Mouse (Mus musculus): ENCODE measurements around the gene Atp6v0a1. TPM values are rescaled to one million over a fixed set of nuclear protein-coding genes. Genes with fewer than 3 reads are reported as not detected.
A peak's percentile ranks its signal among the peaks of the same experiment; 100 is the strongest.

Atp6v0a1 gene
- polyA plus RNA-seq, 1 experiment from 2014 or later: 28.0 TPM

GRCm38 (mm10) chr11:101071810-101072428 is 62.7 kb downstream of the Atp6v0a1 start:
- Histone ChIP-seq H3K27ac (replicated peaks; ENCODE audit: low read depth, low read length) (no peak overlapping the region), H3K4me2 (ENCODE audit: low read depth, low read length) (no peak overlapping the region), H3K9me3 (replicated peaks; ENCODE audit: control insufficient read depth, low read length) (no peaks in the 10 kb centered on the region), H3K4me3 (ENCODE audit: low read depth, low read length) (no peak overlapping the region), H3K36me3 (replicated peaks; ENCODE audit: control insufficient read depth, insufficient read depth, low read depth, low read length) (no peaks in the 10 kb centered on the region), H3K9ac (replicated peaks; ENCODE audit: low read length) (no peak overlapping the region), H3K4me1 (ENCODE audit: control insufficient read depth, insufficient read depth, low read length) (no peaks in the 10 kb centered on the region), H3K27me3 (ENCODE audit: control insufficient read depth, insufficient read depth, low read length) (0 out of 2 replicates have a peak, but pooled peaks cover 4% of the 10 kb centered on the region)
- ATAC-seq (replicated peaks; ENCODE audit: insufficient number of reproducible peaks, low FRiP score, low TSS enrichment, low read depth) (no peak), DNase-seq (ENCODE audit: low spot score) (no peak)
- 67% methylated on average over 14 of the region's 14 CpGs for WGBS

GRCm38 (mm10) chr11:101078121-101078520 is 68.9 kb downstream of the Atp6v0a1 start, which contains the start of gene Hsd17b1:
Gene Hsd17b1 (plus strand): TSS chr11:101078411.
- DNase-seq (ENCODE audit: low spot score) (no peak), ATAC-seq (replicated peaks; ENCODE audit: insufficient number of reproducible peaks, low FRiP score, low TSS enrichment, low read depth) (no peak)
- Histone ChIP-seq H3K4me1 (ENCODE audit: control insufficient read depth, insufficient read depth, low read length) (peaks cover under 1% of the 10 kb centered on the region; the same call in 1 of the 2 replicates), H3K9me3 (replicated peaks; ENCODE audit: control insufficient read depth, low read length) (no peaks in the 10 kb centered on the region), H3K9ac (replicated peaks; ENCODE audit: low read length) (no peak within 1 kb of the TSS), H3K27ac (replicated peaks; ENCODE audit: low read depth, low read length) (no peak within 1 kb of the TSS), H3K27me3 (ENCODE audit: control insufficient read depth, insufficient read depth, low read length) (peaks cover 39% of the 10 kb centered on the region), H3K4me2 (ENCODE audit: low read depth, low read length) (no peak within 1 kb of the TSS), H3K36me3 (replicated peaks; ENCODE audit: control insufficient read depth, insufficient read depth, low read depth, low read length) (no peaks in the 10 kb centered on the region), H3K4me3 (ENCODE audit: low read depth, low read length) (no peak within 1 kb of the TSS)
- 70% methylated on average over 9 of the region's 9 CpGs for WGBS

GRCm38 (mm10) chr11:101079746-101080145 is 70.5 kb downstream of the Atp6v0a1 start:
- H3K4me2 ChIP-seq (ENCODE audit: low read depth, low read length): peak overlapping the region; percentile 10; the same call in 1 of the 2 replicates
- ATAC-seq (replicated peaks; ENCODE audit: insufficient number of reproducible peaks, low FRiP score, low TSS enrichment, low read depth): no peak
- H3K9ac ChIP-seq (replicated peaks; ENCODE audit: low read length): no peak overlapping the region
- no peaks in the 10 kb centered on the region for H3K36me3 ChIP-seq (replicated peaks; ENCODE audit: control insufficient read depth, insufficient read depth, low read depth, low read length)
- H3K27ac ChIP-seq (replicated peaks; ENCODE audit: low read depth, low read length): no peak overlapping the region
- no peak overlapping the region; the same call in 1 of the 2 replicates for H3K4me3 ChIP-seq (ENCODE audit: low read depth, low read length)
- WGBS: 2% methylated on average over 27 of the region's 27 CpGs
- H3K9me3 ChIP-seq (replicated peaks; ENCODE audit: control insufficient read depth, low read length): no peaks in the 10 kb centered on the region
- DNase-seq (ENCODE audit: low spot score): no peak
- peaks cover 3% of the 10 kb centered on the region for H3K4me1 ChIP-seq (ENCODE audit: control insufficient read depth, insufficient read depth, low read length)
- peaks cover 39% of the 10 kb centered on the region for H3K27me3 ChIP-seq (ENCODE audit: control insufficient read depth, insufficient read depth, low read length)

GRCm38 (mm10) chr11:101080421-101080820 is 71.2 kb downstream of the Atp6v0a1 start:
- peaks cover 39% of the 10 kb centered on the region for H3K27me3 ChIP-seq (ENCODE audit: control insufficient read depth, insufficient read depth, low read length)
- no peak overlapping the region for H3K27ac ChIP-seq (replicated peaks; ENCODE audit: low read depth, low read length)
- H3K9ac ChIP-seq (replicated peaks; ENCODE audit: low read length): no peak overlapping the region
- ATAC-seq (replicated peaks; ENCODE audit: insufficient number of reproducible peaks, low FRiP score, low TSS enrichment, low read depth) (no peak), DNase-seq (ENCODE audit: low spot score) (no peak)
- H3K4me3 ChIP-seq (ENCODE audit: low read depth, low read length): no peak overlapping the region
- H3K36me3 ChIP-seq (replicated peaks; ENCODE audit: control insufficient read depth, insufficient read depth, low read depth, low read length): no peaks in the 10 kb centered on the region
- peaks cover 3% of the 10 kb centered on the region for H3K4me1 ChIP-seq (ENCODE audit: control insufficient read depth, insufficient read depth, low read length)
- 63% methylated on average over 5 of the region's 5 CpGs for WGBS
- no peaks in the 10 kb centered on the region for H3K9me3 ChIP-seq (replicated peaks; ENCODE audit: control insufficient read depth, low read length)
- no peak overlapping the region for H3K4me2 ChIP-seq (ENCODE audit: low read depth, low read length)

- Histone ChIP-seq H3K27ac (replicated peaks; ENCODE audit: low read depth, low read length) (no peak overlapping the region), H3K4me2 (ENCODE audit: low read depth, low read length) (peak overlapping the region; percentile 95), H3K9me3 (replicated peaks; ENCODE audit: control insufficient read depth, low read length) (no peaks in the 10 kb centered on the region), H3K4me1 (ENCODE audit: control insufficient read depth, insufficient read depth, low read length) (peaks cover 3% of the 10 kb centered on the region), H3K27me3 (ENCODE audit: control insufficient read depth, insufficient read depth, low read length) (peaks cover 39% of the 10 kb centered on the region), H3K9ac (replicated peaks; ENCODE audit: low read length) (peak overlapping the region; percentile 51), H3K36me3 (replicated peaks; ENCODE audit: control insufficient read depth, insufficient read depth, low read depth, low read length) (no peaks in the 10 kb centered on the region), H3K4me3 (ENCODE audit: low read depth, low read length) (peak overlapping the region; percentile 72)
- DNase-seq (ENCODE audit: low spot score) (no peak), ATAC-seq (replicated peaks; ENCODE audit: insufficient number of reproducible peaks, low FRiP score, low TSS enrichment, low read depth) (no peak)
- 4% methylated on average over 10 of the region's 10 CpGs for WGBS
Observed at GRCm38 (mm10) chr11:101081659-101082058, 72.4 kb downstream of the Atp6v0a1 start.

- Histone ChIP-seq H3K27ac (replicated peaks; ENCODE audit: low read depth, low read length) (peak within 1 kb of the TSS; percentile 79), H3K36me3 (replicated peaks; ENCODE audit: control insufficient read depth, insufficient read depth, low read depth, low read length) (no peaks in the 10 kb centered on the region), H3K9me3 (replicated peaks; ENCODE audit: control insufficient read depth, low read length) (no peaks in the 10 kb centered on the region), H3K4me1 (ENCODE audit: control insufficient read depth, insufficient read depth, low read length) (peaks cover 3% of the 10 kb centered on the region), H3K27me3 (ENCODE audit: control insufficient read depth, insufficient read depth, low read length) (peaks cover 33% of the 10 kb centered on the region), H3K4me2 (ENCODE audit: low read depth, low read length) (peak within 1 kb of the TSS; percentile 95), H3K9ac (replicated peaks; ENCODE audit: low read length) (peak within 1 kb of the TSS; percentile 90), H3K4me3 (ENCODE audit: low read depth, low read length) (peak within 1 kb of the TSS; percentile 72)
- under 1% methylated on average over 40 of the region's 51 CpGs for WGBS
- ATAC-seq (replicated peaks; ENCODE audit: insufficient number of reproducible peaks, low FRiP score, low TSS enrichment, low read depth) (peak; percentile 85), DNase-seq (ENCODE audit: low spot score) (peak; percentile 92)
Observed at GRCm38 (mm10) chr11:101082208-101083082, 73.2 kb downstream of the Atp6v0a1 start, which contains the start of gene Coasy. Gene Coasy (plus strand): TSS chr11:101082565.

- Histone ChIP-seq H3K27me3 (ENCODE audit: control insufficient read depth, insufficient read depth, low read length) (peaks cover 27% of the 10 kb centered on the region), H3K4me1 (ENCODE audit: control insufficient read depth, insufficient read depth, low read length) (peaks cover 5% of the 10 kb centered on the region), H3K4me3 (ENCODE audit: low read depth, low read length) (peak overlapping the region; percentile 72), H3K9me3 (replicated peaks; ENCODE audit: control insufficient read depth, low read length) (no peaks in the 10 kb centered on the region), H3K4me2 (ENCODE audit: low read depth, low read length) (peak overlapping the region; percentile 95), H3K36me3 (replicated peaks; ENCODE audit: control insufficient read depth, insufficient read depth, low read depth, low read length) (no peaks in the 10 kb centered on the region), H3K27ac (replicated peaks; ENCODE audit: low read depth, low read length) (peak overlapping the region; percentile 79), H3K9ac (replicated peaks; ENCODE audit: low read length) (peak overlapping the region; percentile 90)
- no peak; the same call in 1 of the 2 replicates for ATAC-seq (replicated peaks; ENCODE audit: insufficient number of reproducible peaks, low FRiP score, low TSS enrichment, low read depth)
- WGBS: 37% methylated on average over 19 of the region's 19 CpGs
- DNase-seq (ENCODE audit: low spot score): no peak
Observed at GRCm38 (mm10) chr11:101083083-101083697, 73.9 kb downstream of the Atp6v0a1 start.
